Mouse (Mus musculus) spleen, postnatal 14 days (tissue): ENCODE results near the gene AI661453.
A peak's percentile ranks its signal among the peaks of the same experiment; 100 is the strongest.
"Not testable (repeated sequence)": the region's sequence is repeated elsewhere in the genome, so short reads cannot be mapped to it uniquely, and the experiment has no call there.

Experiments used
- DNase-seq, 2 experiments: peaks; one replicate each; pipeline ENCODE4 v3.0.0; 2021 to 2022; ENCODE audit warnings: low spot score in 2 of 2

The AI661453 gene

GRCm38 (mm10) chr17:47436156-47436906 lies at the start of gene AI661453:
Gene AI661453, plus strand, starts transcription at chr17:47436615.
- no peak for DNase-seq

- peak; percentile 29 to 64 for DNase-seq
Observed at GRCm38 (mm10) chr17:47386649-47387048, 49.8 kb upstream of the AI661453 start.

- DNase-seq = no peak
Observed at GRCm38 (mm10) chr17:47394223-47394869, 42.1 kb upstream of the AI661453 start.

- DNase-seq = peak in 1 of 2 experiments; percentile 23
Observed at GRCm38 (mm10) chr17:47395376-47395913, 41.0 kb upstream of the AI661453 start.

GRCm38 (mm10) chr17:47399091-47399490 lies 37.3 kb upstream of the AI661453 start:
- no peak for DNase-seq

- DNase-seq = no peak
Observed at GRCm38 (mm10) chr17:47400451-47400850, 36.0 kb upstream of the AI661453 start, which contains the start of gene Guca1a. Gene Guca1a, minus strand, starts transcription at chr17:47400584.

GRCm38 (mm10) chr17:47407717-47408557 lies 28.5 kb upstream of the AI661453 start:
- DNase-seq = no peak

- peak in 1 of 2 experiments; percentile 45 for DNase-seq
Observed at GRCm38 (mm10) chr17:47408558-47408898, 27.9 kb upstream of the AI661453 start.

- DNase-seq = not testable (repeated sequence)
Observed at GRCm38 (mm10) chr17:47409897-47410861, 26.2 kb upstream of the AI661453 start.

GRCm38 (mm10) chr17:47420195-47420594 lies 16.2 kb upstream of the AI661453 start:
- no peak for DNase-seq

- DNase-seq = no peak
Observed at GRCm38 (mm10) chr17:47421566-47421965, 14.8 kb upstream of the AI661453 start.

GRCm38 (mm10) chr17:47422616-47423015 lies 13.8 kb upstream of the AI661453 start:
- DNase-seq = not testable (repeated sequence)

GRCm38 (mm10) chr17:47424186-47424585 lies 12.2 kb upstream of the AI661453 start:
- no peak for DNase-seq

- no peak for DNase-seq
Observed at GRCm38 (mm10) chr17:47427316-47427715, 9.1 kb upstream of the AI661453 start.

GRCm38 (mm10) chr17:47428831-47429304 lies 7.5 kb upstream of the AI661453 start:
- no peak for DNase-seq

- DNase-seq = no peak
Observed at GRCm38 (mm10) chr17:47430815-47431214, 5.6 kb upstream of the AI661453 start.

GRCm38 (mm10) chr17:47436907-47437547 lies 612 bp downstream of the AI661453 start, which contains the start of gene 1700001C19Rik:
Gene 1700001C19Rik, minus strand, starts transcription at chr17:47437376.
- DNase-seq = no peak

GRCm38 (mm10) chr17:47438611-47439010 lies 2.2 kb downstream of the AI661453 start:
- DNase-seq = no peak

GRCm38 (mm10) chr17:47439396-47440028 lies 3.1 kb downstream of the AI661453 start:
- no peak for DNase-seq
